Mouse (Mus musculus): ENCODE measurements around the gene Atpaf2. TPM values are rescaled to one million over a fixed set of nuclear protein-coding genes. Genes with fewer than 3 reads are reported as not detected.

Atpaf2 gene
- polyA plus RNA-seq, 1 experiment from 2014 or later = 22.6 TPM

- no peak for ATAC-seq
- Histone ChIP-seq H3K27ac (ENCODE audit: low read depth) (no peak overlapping the region), H3K4me1 (ENCODE audit: insufficient read depth) (no peaks in the 10 kb centered on the region), H3K4me3 (ENCODE audit: low read depth, low read length) (no peak overlapping the region), H3K9ac (replicated peaks) (no peak overlapping the region), H3K36me3 (replicated peaks; ENCODE audit: insufficient read depth, low read length) (no peaks in the 10 kb centered on the region), H3K27me3 (ENCODE audit: insufficient read depth, low read length) (no peaks in the 10 kb centered on the region), H3K4me2 (ENCODE audit: low read depth, low read length) (no peak overlapping the region), H3K9me3 (ENCODE audit: low read length) (no peaks in the 10 kb centered on the region)
- no peak for DNase-seq
- 76% methylated on average over 4 of the region's 4 CpGs for WGBS (ENCODE audit: insufficient replicate concordance)
- TF ChIP-seq EP300 (IDR thresholded peaks at IDR 0.05; ENCODE audit: low read depth) (no peak), CTCF (IDR thresholded peaks at IDR 0.05; ENCODE audit: low read depth) (no peak)
Measured at GRCm38 (mm10) chr11:60368909-60369308, 49.3 kb downstream of the Atpaf2 start.

GRCm38 (mm10) chr11:60367256-60367655 is 51.0 kb downstream of the Atpaf2 start:
- no peak overlapping the region for H3K27ac ChIP-seq (ENCODE audit: low read depth)
- no peaks in the 10 kb centered on the region for H3K9me3 ChIP-seq (ENCODE audit: low read length)
- H3K9ac ChIP-seq (replicated peaks) = no peak overlapping the region
- peak; percentile 23; the same call in 1 of the 2 replicates for TF ChIP-seq CTCF (IDR thresholded peaks at IDR 0.05; ENCODE audit: low read depth)
- TF ChIP-seq EP300 (IDR thresholded peaks at IDR 0.05; ENCODE audit: low read depth) = no peak
- DNase-seq (no peak), ATAC-seq (no peak)
- no peaks in the 10 kb centered on the region for H3K4me1 ChIP-seq (ENCODE audit: insufficient read depth)
- no peaks in the 10 kb centered on the region for H3K36me3 ChIP-seq (replicated peaks; ENCODE audit: insufficient read depth, low read length)
- H3K27me3 ChIP-seq (ENCODE audit: insufficient read depth, low read length) = no peaks in the 10 kb centered on the region
- H3K4me3 ChIP-seq (ENCODE audit: low read depth, low read length) = no peak overlapping the region
- WGBS (ENCODE audit: insufficient replicate concordance) = 55% methylated on average over 3 of the region's 3 CpGs
- no peak overlapping the region for H3K4me2 ChIP-seq (ENCODE audit: low read depth, low read length)

- DNase-seq = no peak
- H3K4me1 ChIP-seq (ENCODE audit: insufficient read depth) = no peaks in the 10 kb centered on the region
- H3K4me2 ChIP-seq (ENCODE audit: low read depth, low read length) = no peak overlapping the region
- ATAC-seq = no peak
- H3K9ac ChIP-seq (replicated peaks) = no peak overlapping the region
- TF ChIP-seq EP300 (IDR thresholded peaks at IDR 0.05; ENCODE audit: low read depth) (no peak), CTCF (IDR thresholded peaks at IDR 0.05; ENCODE audit: low read depth) (no peak)
- 51% methylated on average over 16 of the region's 16 CpGs for WGBS (ENCODE audit: insufficient replicate concordance)
- H3K27ac ChIP-seq (ENCODE audit: low read depth) = no peak overlapping the region
- H3K36me3 ChIP-seq (replicated peaks; ENCODE audit: insufficient read depth, low read length) = no peaks in the 10 kb centered on the region
- no peaks in the 10 kb centered on the region for H3K27me3 ChIP-seq (ENCODE audit: insufficient read depth, low read length)
- H3K4me3 ChIP-seq (ENCODE audit: low read depth, low read length) = no peak overlapping the region
- no peaks in the 10 kb centered on the region for H3K9me3 ChIP-seq (ENCODE audit: low read length)
Measured at GRCm38 (mm10) chr11:60366239-60367019, 51.8 kb downstream of the Atpaf2 start.

- Histone ChIP-seq H3K4me2 (ENCODE audit: low read depth, low read length) (no peak overlapping the region), H3K4me3 (ENCODE audit: low read depth, low read length) (no peak overlapping the region), H3K27ac (ENCODE audit: low read depth) (no peak overlapping the region), H3K4me1 (ENCODE audit: insufficient read depth) (0 out of 2 replicates have a peak, but pooled peaks cover 3% of the 10 kb centered on the region), H3K9me3 (ENCODE audit: low read length) (no peaks in the 10 kb centered on the region), H3K9ac (replicated peaks) (no peak overlapping the region), H3K36me3 (replicated peaks; ENCODE audit: insufficient read depth, low read length) (no peaks in the 10 kb centered on the region), H3K27me3 (ENCODE audit: insufficient read depth, low read length) (no peaks in the 10 kb centered on the region)
- 65% methylated on average over 5 of the region's 5 CpGs for WGBS (ENCODE audit: insufficient replicate concordance)
- TF ChIP-seq CTCF (IDR thresholded peaks at IDR 0.05; ENCODE audit: low read depth) (no peak), EP300 (IDR thresholded peaks at IDR 0.05; ENCODE audit: low read depth) (no peak)
- ATAC-seq = no peak
- DNase-seq = no peak
Measured at GRCm38 (mm10) chr11:60360631-60361201, 57.5 kb downstream of the Atpaf2 start.

- H3K4me1 ChIP-seq (ENCODE audit: insufficient read depth) = 0 out of 2 replicates have a peak, but pooled peaks cover 3% of the 10 kb centered on the region
- no peaks in the 10 kb centered on the region for H3K27me3 ChIP-seq (ENCODE audit: insufficient read depth, low read length)
- ATAC-seq (no peak), DNase-seq (no peak)
- H3K4me2 ChIP-seq (ENCODE audit: low read depth, low read length) = no peak overlapping the region
- WGBS (ENCODE audit: insufficient replicate concordance) = 91% methylated on average over 1 of the region's 1 CpGs
- TF ChIP-seq CTCF (IDR thresholded peaks at IDR 0.05; ENCODE audit: low read depth) (no peak), EP300 (IDR thresholded peaks at IDR 0.05; ENCODE audit: low read depth) (no peak)
- no peak overlapping the region for H3K9ac ChIP-seq (replicated peaks)
- H3K9me3 ChIP-seq (ENCODE audit: low read length) = no peaks in the 10 kb centered on the region
- H3K36me3 ChIP-seq (replicated peaks; ENCODE audit: insufficient read depth, low read length) = no peaks in the 10 kb centered on the region
- no peak overlapping the region for H3K4me3 ChIP-seq (ENCODE audit: low read depth, low read length)
- no peak overlapping the region for H3K27ac ChIP-seq (ENCODE audit: low read depth)
Measured at GRCm38 (mm10) chr11:60359936-60360335, 58.3 kb downstream of the Atpaf2 start.

GRCm38 (mm10) chr11:60359138-60359537 is 59.1 kb downstream of the Atpaf2 start:
- 41% methylated on average over 5 of the region's 5 CpGs for WGBS (ENCODE audit: insufficient replicate concordance)
- no peak for ATAC-seq
- Histone ChIP-seq H3K36me3 (replicated peaks; ENCODE audit: insufficient read depth, low read length) (no peaks in the 10 kb centered on the region), H3K27me3 (ENCODE audit: insufficient read depth, low read length) (no peaks in the 10 kb centered on the region), H3K9me3 (ENCODE audit: low read length) (no peaks in the 10 kb centered on the region), H3K9ac (replicated peaks) (no peak overlapping the region), H3K27ac (ENCODE audit: low read depth) (no peak overlapping the region), H3K4me3 (ENCODE audit: low read depth, low read length) (no peak overlapping the region), H3K4me1 (ENCODE audit: insufficient read depth) (0 out of 2 replicates have a peak, but pooled peaks cover 3% of the 10 kb centered on the region), H3K4me2 (ENCODE audit: low read depth, low read length) (no peak overlapping the region)
- TF ChIP-seq EP300 (IDR thresholded peaks at IDR 0.05; ENCODE audit: low read depth) = no peak
- no peak for TF ChIP-seq CTCF (IDR thresholded peaks at IDR 0.05; ENCODE audit: low read depth)
- no peak for DNase-seq
